Mouse (Mus musculus): ENCODE measurements around the gene 3830403N18Rik.
"Not testable (repeated sequence)": the region's sequence is repeated elsewhere in the genome, so short reads cannot be mapped to it uniquely, and the experiment has no call there.

Gene 3830403N18Rik

DNA sequence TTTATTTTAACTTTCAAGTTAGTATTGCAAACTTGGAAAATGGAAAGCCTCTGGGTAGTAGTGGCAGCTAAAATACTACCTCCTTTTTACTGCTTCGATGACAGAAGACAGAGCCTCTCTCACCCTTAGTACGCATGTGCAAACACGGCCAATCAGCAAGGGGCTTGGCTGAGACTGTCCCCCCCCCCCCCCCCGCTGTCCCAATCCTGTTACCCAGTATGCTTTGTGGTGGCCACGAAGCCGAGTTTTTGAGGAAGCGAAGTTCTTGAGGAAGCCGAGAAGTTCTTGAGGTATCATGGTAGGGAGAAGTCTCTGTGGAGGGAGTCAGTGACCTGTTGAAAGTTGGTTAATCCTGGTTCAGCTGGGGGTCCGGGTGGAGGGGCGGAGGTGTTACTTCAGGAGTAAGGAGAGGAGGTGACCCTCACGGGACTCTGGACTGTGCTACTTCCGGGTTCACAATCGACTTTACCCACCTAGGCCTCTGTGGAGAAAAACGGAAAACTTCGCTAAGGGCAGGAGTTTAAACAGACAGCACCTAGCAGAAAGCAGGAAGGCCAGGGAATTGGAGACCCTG, at the start of gene 3830403N18Rik:
Gene 3830403N18Rik, plus strand, starts transcription at position 237 of the 574 bp plus-strand sequence.
- not testable (repeated sequence) for DNase-seq (ENCODE audit: extremely low spot score, low read depth, low spot score)

GRCm38 (mm10) chrX:56151396-56151795, 15.0 kb downstream of the 3830403N18Rik start:
- DNase-seq (ENCODE audit: extremely low spot score, low read depth, low spot score) = no peak

- not testable (repeated sequence) for DNase-seq (ENCODE audit: extremely low spot score, low read depth, low spot score)
Measured at GRCm38 (mm10) chrX:56186449-56186848, 50.1 kb downstream of the 3830403N18Rik start.

Data from hindlimb bud, embryonic 11.5 days (tissue).